Mouse (Mus musculus): ENCODE measurements around the gene Kdm2b. TPM values are rescaled to one million over a fixed set of nuclear protein-coding genes. Genes with fewer than 3 reads are reported as not detected.
A peak's percentile ranks its signal among the peaks of the same experiment; 100 is the strongest.

Kdm2b gene
- polyA plus RNA-seq, 1 experiment: 27.5 TPM

DNA sequence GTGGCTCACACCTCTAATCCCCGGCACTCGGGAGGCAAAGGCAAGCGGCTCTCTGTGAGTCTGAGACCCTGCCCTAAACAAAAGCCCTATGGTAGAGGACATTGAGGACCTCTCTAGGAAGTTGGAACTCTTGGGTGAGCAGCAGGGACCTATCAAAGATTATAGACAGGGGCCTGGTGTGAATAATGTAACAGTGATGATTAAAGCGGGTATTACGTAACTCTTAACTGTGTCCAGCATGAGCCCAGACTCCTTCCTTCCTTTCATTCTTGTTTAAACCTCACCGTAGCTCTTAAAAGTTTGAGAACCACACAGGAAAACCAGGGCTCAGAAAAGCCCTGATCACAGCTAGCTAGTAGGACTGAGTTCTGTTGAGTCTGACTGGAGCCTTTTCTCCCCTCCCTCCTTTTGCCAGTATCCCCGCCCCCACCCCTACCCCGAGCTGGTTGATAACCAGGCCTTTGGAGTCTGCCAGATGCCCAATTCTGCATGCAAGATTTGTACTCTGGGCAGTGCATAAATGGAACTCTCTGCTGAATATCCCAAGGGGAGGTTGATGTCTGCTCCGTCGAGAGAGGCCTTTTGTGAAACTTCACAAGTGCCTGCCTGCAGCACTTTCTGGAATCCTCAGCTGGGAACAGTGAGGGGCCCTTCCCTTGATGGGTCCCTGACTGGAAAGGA, 29.9 kb upstream of the Kdm2b start:
- H3K4me3 ChIP-seq (replicated peaks; ENCODE audit: insufficient read depth, low read depth, low read length): no peak overlapping the region
- peaks cover 6% of the 10 kb centered on the region; the same call in 1 of the 2 replicates for H3K4me1 ChIP-seq (ENCODE audit: control insufficient read depth, insufficient read depth, low read length)
- H3K27ac ChIP-seq (ENCODE audit: insufficient read depth, low read length): no peak overlapping the region
- no peak for DNase-seq
- TF ChIP-seq CTCF (IDR thresholded peaks at IDR 0.05; ENCODE audit: borderline replicate concordance, insufficient read depth, low read depth, low read length): no peak
- TF ChIP-seq POLR2A (IDR thresholded peaks at IDR 0.05; ENCODE audit: borderline replicate concordance, insufficient read depth, low read length): no peak
- no peaks in the 10 kb centered on the region for H3K27me3 ChIP-seq (ENCODE audit: control insufficient read depth, insufficient read depth, low read length)
- WGBS: 50% methylated on average over 10 of the region's 10 CpGs

- no peak for DNase-seq
- TF ChIP-seq POLR2A (IDR thresholded peaks at IDR 0.05; ENCODE audit: borderline replicate concordance, insufficient read depth, low read length) (no peak), CTCF (IDR thresholded peaks at IDR 0.05; ENCODE audit: borderline replicate concordance, insufficient read depth, low read depth, low read length) (no peak)
- Histone ChIP-seq H3K27ac (ENCODE audit: insufficient read depth, low read length) (no peak overlapping the region), H3K27me3 (ENCODE audit: control insufficient read depth, insufficient read depth, low read length) (no peaks in the 10 kb centered on the region), H3K4me3 (replicated peaks; ENCODE audit: insufficient read depth, low read depth, low read length) (no peak overlapping the region), H3K4me1 (ENCODE audit: control insufficient read depth, insufficient read depth, low read length) (peaks cover 8% of the 10 kb centered on the region; the same call in 1 of the 2 replicates)
- WGBS: 84% methylated on average over 4 of the region's 4 CpGs
Observed at GRCm38 (mm10) chr5:123017504-123017903, 27.9 kb upstream of the Kdm2b start.

DNA sequence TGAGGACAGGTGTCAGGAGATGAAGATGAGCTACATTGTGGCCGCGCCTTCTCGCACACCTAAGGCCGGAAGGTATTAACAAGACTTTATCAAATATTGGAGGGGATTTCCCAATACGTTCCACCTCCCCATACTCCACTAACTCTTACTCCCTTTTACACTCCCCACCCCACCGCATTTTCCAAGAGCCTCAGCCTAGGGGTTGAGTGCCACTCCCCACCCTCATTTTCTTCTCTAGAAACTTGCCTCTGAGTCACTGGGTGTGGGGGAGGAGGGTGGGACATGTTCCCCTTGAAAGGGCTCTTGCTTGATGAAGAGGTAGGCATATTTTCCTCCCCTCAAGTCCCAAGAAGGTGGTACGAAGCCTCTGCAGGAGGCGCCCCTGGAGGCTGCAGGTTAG, 26.3 kb upstream of the Kdm2b start:
- H3K27me3 ChIP-seq (ENCODE audit: control insufficient read depth, insufficient read depth, low read length): no peaks in the 10 kb centered on the region
- TF ChIP-seq POLR2A (IDR thresholded peaks at IDR 0.05; ENCODE audit: borderline replicate concordance, insufficient read depth, low read length): no peak
- no peak for TF ChIP-seq CTCF (IDR thresholded peaks at IDR 0.05; ENCODE audit: borderline replicate concordance, insufficient read depth, low read depth, low read length)
- peak overlapping the region; percentile 71 for H3K4me3 ChIP-seq (replicated peaks; ENCODE audit: insufficient read depth, low read depth, low read length)
- WGBS: 46% methylated on average over 8 of the region's 8 CpGs
- H3K4me1 ChIP-seq (ENCODE audit: control insufficient read depth, insufficient read depth, low read length): peaks cover 8% of the 10 kb centered on the region; the same call in 1 of the 2 replicates
- DNase-seq: no peak
- no peak overlapping the region for H3K27ac ChIP-seq (ENCODE audit: insufficient read depth, low read length)

DNA sequence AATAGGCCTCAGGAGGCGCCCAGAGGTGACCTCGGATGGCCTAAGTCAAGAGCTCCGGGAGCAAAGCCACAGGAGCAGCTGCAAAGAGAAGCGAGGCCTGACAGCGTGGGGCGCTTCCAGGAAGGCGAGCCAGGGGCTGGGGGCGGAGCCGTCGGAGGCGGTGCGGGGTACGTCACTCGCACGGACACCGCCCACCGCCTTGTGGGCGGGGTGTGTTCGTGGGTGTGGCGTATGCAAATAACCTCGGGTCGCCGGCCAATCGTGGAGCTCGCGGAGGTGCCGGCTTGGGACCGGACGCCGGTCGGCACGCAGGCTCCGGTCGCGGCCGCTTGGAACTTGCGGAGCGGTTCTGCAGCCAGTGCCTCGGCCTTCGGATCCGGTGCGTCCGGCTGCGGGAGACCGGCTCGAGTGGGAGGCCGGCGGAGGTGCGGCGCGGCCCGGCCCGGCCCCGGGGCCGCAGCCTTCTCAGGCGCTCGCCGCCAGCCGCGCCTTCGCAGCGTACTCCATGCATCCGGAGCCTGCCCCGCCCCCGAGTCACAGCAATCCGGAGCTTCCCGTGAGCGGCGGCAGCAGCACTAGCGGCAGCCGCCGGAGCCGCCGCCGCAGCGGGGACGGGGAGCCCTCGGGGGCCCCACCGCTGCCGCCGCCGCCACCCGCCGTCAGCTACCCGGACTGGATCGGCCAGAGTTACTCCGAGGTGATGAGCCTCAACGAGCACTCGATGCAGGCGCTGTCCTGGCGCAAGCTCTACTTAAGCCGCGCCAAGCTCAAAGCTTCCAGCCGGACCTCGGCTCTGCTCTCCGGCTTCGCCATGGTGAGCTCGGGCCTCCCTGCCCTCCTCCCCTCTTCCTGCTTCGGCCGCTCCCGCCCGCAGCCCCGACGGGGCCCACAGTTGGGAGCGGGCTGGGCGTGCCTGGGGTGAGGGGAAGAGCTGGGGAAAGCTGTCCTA, 25.4 kb upstream of the Kdm2b start, which contains the start of gene Orai1:
TSS of gene Orai1 (plus strand) at position 322 of the 949 bp plus-strand sequence.
- Histone ChIP-seq H3K27ac (ENCODE audit: insufficient read depth, low read length) (peak within 1 kb of the TSS; percentile 69), H3K4me1 (ENCODE audit: control insufficient read depth, insufficient read depth, low read length) (peaks cover 8% of the 10 kb centered on the region), H3K27me3 (ENCODE audit: control insufficient read depth, insufficient read depth, low read length) (no peaks in the 10 kb centered on the region), H3K4me3 (replicated peaks; ENCODE audit: insufficient read depth, low read depth, low read length) (peak within 1 kb of the TSS; percentile 71)
- WGBS: under 1% methylated on average over 106 of the region's 106 CpGs
- peak; percentile 98 for DNase-seq
- no peak for TF ChIP-seq CTCF (IDR thresholded peaks at IDR 0.05; ENCODE audit: borderline replicate concordance, insufficient read depth, low read depth, low read length)
- TF ChIP-seq POLR2A (IDR thresholded peaks at IDR 0.05; ENCODE audit: borderline replicate concordance, insufficient read depth, low read length): peak; percentile 65; the same call in 1 of the 2 replicates

DNA sequence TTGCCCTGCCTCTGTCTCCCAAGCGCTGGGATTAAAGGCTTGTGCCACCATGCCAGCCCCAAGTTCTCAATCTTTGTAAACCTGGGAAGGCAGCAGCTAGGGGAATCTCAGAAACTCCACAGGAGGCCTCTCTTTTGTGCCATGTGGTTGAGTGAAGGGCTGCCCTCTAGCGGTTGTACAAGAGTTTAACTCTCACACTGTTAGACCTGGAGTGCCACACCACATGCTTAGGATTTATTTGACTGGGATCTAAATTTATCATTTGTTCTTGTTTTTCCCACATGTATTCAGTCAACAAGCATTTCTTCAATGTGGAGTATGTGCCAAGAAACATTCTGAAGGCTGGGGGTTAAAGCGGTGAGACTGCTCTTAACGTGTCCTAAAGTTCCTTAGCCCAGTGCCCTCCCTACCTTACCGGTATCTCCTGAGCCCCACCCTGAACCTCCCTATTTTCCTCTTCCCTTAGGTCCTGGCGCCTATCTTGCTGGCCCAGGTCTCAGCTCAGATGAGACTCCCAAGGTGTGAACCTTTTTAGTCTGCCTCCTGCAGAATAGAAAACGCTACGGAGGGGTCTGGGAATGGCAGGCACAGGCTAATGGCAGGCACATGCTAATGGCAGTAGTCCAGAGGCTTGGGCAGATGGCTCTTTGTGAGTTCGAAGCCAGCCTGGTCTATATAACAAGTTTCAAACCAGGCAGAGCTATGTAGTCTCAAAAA, 24.1 kb upstream of the Kdm2b start:
- 32% methylated on average over 9 of the region's 9 CpGs for WGBS
- TF ChIP-seq CTCF (IDR thresholded peaks at IDR 0.05; ENCODE audit: borderline replicate concordance, insufficient read depth, low read depth, low read length) (peak; percentile 72; the same call in 1 of the 2 replicates), POLR2A (IDR thresholded peaks at IDR 0.05; ENCODE audit: borderline replicate concordance, insufficient read depth, low read length) (no peak)
- H3K27ac ChIP-seq (ENCODE audit: insufficient read depth, low read length): no peak overlapping the region
- H3K27me3 ChIP-seq (ENCODE audit: control insufficient read depth, insufficient read depth, low read length): no peaks in the 10 kb centered on the region
- DNase-seq: peak; percentile 73 to 81
- peaks cover 19% of the 10 kb centered on the region; the same call in 1 of the 2 replicates for H3K4me1 ChIP-seq (ENCODE audit: control insufficient read depth, insufficient read depth, low read length)
- H3K4me3 ChIP-seq (replicated peaks; ENCODE audit: insufficient read depth, low read depth, low read length): no peak overlapping the region

DNA sequence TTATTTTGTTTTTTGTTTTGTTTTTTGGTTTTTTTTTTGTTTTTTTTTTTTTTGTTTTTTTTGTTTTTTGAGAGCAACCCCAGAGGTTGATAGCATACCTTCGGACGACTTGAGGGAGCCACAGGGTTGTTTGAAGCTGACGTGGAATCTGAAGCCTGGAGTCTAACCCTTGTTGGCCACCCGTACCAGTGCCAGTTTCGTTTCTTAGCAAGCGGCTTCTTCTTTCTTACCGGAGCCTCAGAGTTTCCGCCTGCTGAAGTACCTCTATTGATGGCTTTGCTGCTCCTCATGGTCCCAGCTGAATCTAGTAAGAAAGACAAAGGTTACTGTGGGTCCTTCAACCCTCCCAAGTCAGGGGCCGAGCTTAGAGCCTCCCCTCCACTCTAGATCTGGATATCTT, 22.1 kb upstream of the Kdm2b start:
- no peak for TF ChIP-seq CTCF (IDR thresholded peaks at IDR 0.05; ENCODE audit: borderline replicate concordance, insufficient read depth, low read depth, low read length)
- TF ChIP-seq POLR2A (IDR thresholded peaks at IDR 0.05; ENCODE audit: borderline replicate concordance, insufficient read depth, low read length): no peak
- WGBS: 98% methylated on average over 9 of the region's 9 CpGs
- Histone ChIP-seq H3K27me3 (ENCODE audit: control insufficient read depth, insufficient read depth, low read length) (no peaks in the 10 kb centered on the region), H3K4me3 (replicated peaks; ENCODE audit: insufficient read depth, low read depth, low read length) (no peak overlapping the region), H3K27ac (ENCODE audit: insufficient read depth, low read length) (no peak overlapping the region), H3K4me1 (ENCODE audit: control insufficient read depth, insufficient read depth, low read length) (peaks cover 19% of the 10 kb centered on the region; the same call in 1 of the 2 replicates)
- no peak for DNase-seq

DNA sequence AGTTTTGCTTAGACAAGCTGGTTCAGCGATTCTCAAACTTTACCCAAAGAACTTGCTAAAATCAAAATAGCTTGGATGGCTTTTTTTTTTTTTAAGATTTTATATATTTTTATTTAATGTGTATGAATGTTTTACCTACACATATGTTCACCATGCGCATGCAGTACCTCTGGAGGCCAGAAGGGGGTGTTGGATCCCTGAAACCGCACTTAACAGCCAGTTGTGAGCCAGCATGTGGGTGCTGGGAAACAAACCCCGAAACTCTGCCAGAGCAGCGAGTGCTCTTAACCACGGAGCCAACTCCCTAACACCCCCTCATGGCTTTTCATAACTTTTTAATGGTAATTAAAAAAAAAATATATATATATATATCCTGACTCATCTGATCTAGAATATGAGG, 21.2 kb upstream of the Kdm2b start:
- TF ChIP-seq CTCF (IDR thresholded peaks at IDR 0.05; ENCODE audit: borderline replicate concordance, insufficient read depth, low read depth, low read length) (no peak), POLR2A (IDR thresholded peaks at IDR 0.05; ENCODE audit: borderline replicate concordance, insufficient read depth, low read length) (no peak)
- Histone ChIP-seq H3K4me1 (ENCODE audit: control insufficient read depth, insufficient read depth, low read length) (peaks cover 23% of the 10 kb centered on the region), H3K27ac (ENCODE audit: insufficient read depth, low read length) (no peak overlapping the region), H3K4me3 (replicated peaks; ENCODE audit: insufficient read depth, low read depth, low read length) (no peak overlapping the region), H3K27me3 (ENCODE audit: control insufficient read depth, insufficient read depth, low read length) (no peaks in the 10 kb centered on the region)
- no peak for DNase-seq
- 92% methylated on average over 6 of the region's 6 CpGs for WGBS
